In genomic region chr12:44726767-44727166, GRCm38 (mm10) we compare ENCODE assay signal across 18 mouse cellular contexts.
DNase-seq lines count a peak whose midpoint lies in the region; ATAC-seq and TF ChIP-seq lines count a peak whose summit lies in the region.
"Had no signal": no experiment of that assay in that cellular context is flagged by ENCODE, and none has a peak within 500 bp of the region (broad histone marks: within the 10 kb centered on the region; RNA-seq: fewer than 3 reads in every experiment).

No protein-coding gene starts in this region.

- no peaks in the 10 kb centered on the region for H3K36me3 ChIP-seq in forebrain, embryonic 14.5 days (ENCODE audit: control insufficient read depth, insufficient read depth, low read length)
- no peaks in the 10 kb centered on the region for H3K36me3 ChIP-seq in forebrain, embryonic 11.5 days (ENCODE audit: control insufficient read depth, insufficient read depth, low read length)
- H3K36me3 ChIP-seq in midbrain, embryonic 15.5 days (replicated peaks): no peaks in the 10 kb centered on the region
- H3K36me3 ChIP-seq in midbrain, embryonic 11.5 days (ENCODE audit: control insufficient read depth, insufficient read depth, low read length): no peaks in the 10 kb centered on the region
- H3K36me3 ChIP-seq in liver, postnatal 0 days (replicated peaks; ENCODE audit: insufficient read depth, low read length): no peaks in the 10 kb centered on the region
- H3K36me3 ChIP-seq: heart, embryonic 13.5 days; hindbrain, embryonic 15.5 days; limb, embryonic 15.5 days had no signal

- H3K9me3 ChIP-seq in forebrain, embryonic 14.5 days (replicated peaks; ENCODE audit: control insufficient read depth, low read length): no peaks in the 10 kb centered on the region
- no peaks in the 10 kb centered on the region for H3K9me3 ChIP-seq in forebrain, embryonic 11.5 days (ENCODE audit: control insufficient read depth, low read length)
- no peaks in the 10 kb centered on the region for H3K9me3 ChIP-seq in midbrain, embryonic 15.5 days
- no peaks in the 10 kb centered on the region for H3K9me3 ChIP-seq in midbrain, embryonic 11.5 days (ENCODE audit: control insufficient read depth, low read length)
- no peaks in the 10 kb centered on the region for H3K9me3 ChIP-seq in liver, postnatal 0 days (ENCODE audit: low read length)
- H3K9me3 ChIP-seq: heart, embryonic 13.5 days; hindbrain, embryonic 15.5 days; limb, embryonic 15.5 days; megakaryocyte, embryonic 14.5 days had no signal

- no peaks in the 10 kb centered on the region for H3K4me1 ChIP-seq in forebrain, embryonic 14.5 days (ENCODE audit: control insufficient read depth, insufficient read depth, low read length)
- H3K4me1 ChIP-seq in forebrain, embryonic 11.5 days (replicated peaks; ENCODE audit: control insufficient read depth, insufficient read depth, low read length): no peaks in the 10 kb centered on the region
- H3K4me1 ChIP-seq in midbrain, embryonic 15.5 days: no peaks in the 10 kb centered on the region
- no peaks in the 10 kb centered on the region for H3K4me1 ChIP-seq in midbrain, embryonic 11.5 days (ENCODE audit: control insufficient read depth, insufficient read depth, low read length)
- H3K4me1 ChIP-seq in cortical plate, adult 2 months (ENCODE audit: control insufficient read depth, insufficient read depth, low read length): no peaks in the 10 kb centered on the region
- H3K4me1 ChIP-seq in liver, postnatal 0 days (ENCODE audit: insufficient read depth): no peaks in the 10 kb centered on the region
- H3K4me1 ChIP-seq: heart, embryonic 13.5 days; hindbrain, embryonic 15.5 days; limb, embryonic 15.5 days; megakaryocyte, embryonic 14.5 days had no signal

- peak; percentile 11; the same call in 1 of the 2 replicates for TF ChIP-seq CTCF in cortical plate, adult 2 months (IDR thresholded peaks at IDR 0.05; ENCODE audit: extremely low read depth, insufficient read depth, low read length)
- no peak for TF ChIP-seq CTCF in liver, postnatal 0 days (IDR thresholded peaks at IDR 0.05; ENCODE audit: low read depth)

- TF ChIP-seq EP300 in liver, postnatal 0 days (IDR thresholded peaks at IDR 0.05; ENCODE audit: low read depth): no peak

- no peak overlapping the region for H3K9ac ChIP-seq in forebrain, embryonic 14.5 days (ENCODE audit: low read length)
- no peak overlapping the region for H3K9ac ChIP-seq in forebrain, embryonic 11.5 days (ENCODE audit: low read length)
- H3K9ac ChIP-seq in midbrain, embryonic 15.5 days: no peak overlapping the region
- no peak overlapping the region for H3K9ac ChIP-seq in midbrain, embryonic 11.5 days (ENCODE audit: low read length)
- H3K9ac ChIP-seq in liver, postnatal 0 days (replicated peaks): no peak overlapping the region
- H3K9ac ChIP-seq: heart, embryonic 13.5 days; hindbrain, embryonic 15.5 days; limb, embryonic 15.5 days had no signal

- DNase-seq in forebrain, embryonic 14.5 days (ENCODE audit: low spot score): peak; percentile 45
- no peak for DNase-seq in forebrain, embryonic 11.5 days (ENCODE audit: low spot score)
- DNase-seq in kidney, postnatal 10 days: peak; percentile 10
- no peak for DNase-seq in kidney, adult 9 months
- no peak for DNase-seq in midbrain, embryonic 11.5 days (ENCODE audit: low spot score, missing footprints)
- no peak for DNase-seq in liver, postnatal 0 days
- DNase-seq: adrenal gland, postnatal 14 days; B cell, adult 2 months; gastrocnemius, postnatal 25 days; lung, adult 2 months; spleen, adult 18-20 months; thymus, postnatal 4 days had no signal

- H3K27ac ChIP-seq in forebrain, embryonic 14.5 days (ENCODE audit: low read depth, low read length): no peak overlapping the region
- no peak overlapping the region for H3K27ac ChIP-seq in forebrain, embryonic 11.5 days (ENCODE audit: low read depth, low read length)
- H3K27ac ChIP-seq in midbrain, embryonic 15.5 days: no peak overlapping the region
- no peak overlapping the region for H3K27ac ChIP-seq in midbrain, embryonic 11.5 days (ENCODE audit: low read depth, low read length)
- no peak overlapping the region for H3K27ac ChIP-seq in cortical plate, adult 2 months (ENCODE audit: insufficient read depth, low read length)
- no peak overlapping the region for H3K27ac ChIP-seq in liver, postnatal 0 days (ENCODE audit: low read depth)
- H3K27ac ChIP-seq: heart, embryonic 13.5 days; hindbrain, embryonic 15.5 days; limb, embryonic 15.5 days had no signal

- no peak overlapping the region for H3K4me3 ChIP-seq in forebrain, embryonic 14.5 days (ENCODE audit: low read depth, low read length)
- no peak overlapping the region for H3K4me3 ChIP-seq in forebrain, embryonic 11.5 days (ENCODE audit: low read depth, low read length)
- H3K4me3 ChIP-seq in midbrain, embryonic 15.5 days: no peak overlapping the region
- H3K4me3 ChIP-seq in midbrain, embryonic 11.5 days (ENCODE audit: low read depth, low read length): no peak overlapping the region
- H3K4me3 ChIP-seq in cortical plate, adult 2 months (ENCODE audit: insufficient read depth, low read length): no peak overlapping the region
- H3K4me3 ChIP-seq in liver, postnatal 0 days (ENCODE audit: low read depth, low read length): no peak overlapping the region
- H3K4me3 ChIP-seq: heart, embryonic 13.5 days; hindbrain, embryonic 15.5 days; limb, embryonic 15.5 days; megakaryocyte, embryonic 14.5 days had no signal

- 82% methylated on average over 2 of the region's 2 CpGs for WGBS in forebrain, embryonic 14.5 days
- 94% methylated on average over 2 of the region's 2 CpGs for WGBS in forebrain, embryonic 11.5 days
- 86% methylated on average over 2 of the region's 2 CpGs for WGBS in midbrain, embryonic 15.5 days
- WGBS in midbrain, embryonic 11.5 days: 88% methylated on average over 2 of the region's 2 CpGs
- WGBS in liver, postnatal 0 days (ENCODE audit: insufficient replicate concordance): 79% methylated on average over 2 of the region's 2 CpGs

- no peak overlapping the region for H3K4me2 ChIP-seq in forebrain, embryonic 14.5 days (ENCODE audit: low read length)
- H3K4me2 ChIP-seq in forebrain, embryonic 11.5 days (ENCODE audit: low read depth, low read length, severe bottlenecking): no peak overlapping the region
- no peak overlapping the region for H3K4me2 ChIP-seq in midbrain, embryonic 15.5 days
- H3K4me2 ChIP-seq in midbrain, embryonic 11.5 days: no peak overlapping the region
- no peak overlapping the region for H3K4me2 ChIP-seq in liver, postnatal 0 days (ENCODE audit: low read depth, low read length)
- H3K4me2 ChIP-seq: heart, embryonic 13.5 days; hindbrain, embryonic 15.5 days; limb, embryonic 15.5 days had no signal

- TF ChIP-seq POLR2A in cortical plate, adult 2 months (IDR thresholded peaks at IDR 0.05; ENCODE audit: extremely low read depth, insufficient read depth, low read length): no peak

- no peaks in the 10 kb centered on the region for H3K27me3 ChIP-seq in forebrain, embryonic 14.5 days (replicated peaks; ENCODE audit: control insufficient read depth, insufficient read depth, low read length)
- no peaks in the 10 kb centered on the region for H3K27me3 ChIP-seq in forebrain, embryonic 11.5 days (ENCODE audit: control insufficient read depth, insufficient read depth, low read length)
- no peaks in the 10 kb centered on the region for H3K27me3 ChIP-seq in midbrain, embryonic 15.5 days (replicated peaks)
- no peaks in the 10 kb centered on the region for H3K27me3 ChIP-seq in midbrain, embryonic 11.5 days (ENCODE audit: control insufficient read depth, insufficient read depth, low read length)
- H3K27me3 ChIP-seq in liver, postnatal 0 days (ENCODE audit: insufficient read depth, low read length): no peaks in the 10 kb centered on the region
- H3K27me3 ChIP-seq: heart, embryonic 13.5 days; hindbrain, embryonic 15.5 days; limb, embryonic 15.5 days; megakaryocyte, embryonic 14.5 days had no signal

- no peak for ATAC-seq in forebrain, embryonic 14.5 days
- no peak for ATAC-seq in forebrain, embryonic 11.5 days (replicated peaks; ENCODE audit: low FRiP score)
- ATAC-seq in midbrain, embryonic 15.5 days (replicated peaks): 0 out of 2 replicates have a peak, but pooled peaks have one; percentile 33
- ATAC-seq in midbrain, embryonic 11.5 days (ENCODE audit: low FRiP score): no peak
- no peak for ATAC-seq in liver, postnatal 0 days

Comparison
In these comparisons a context has a peak if more than half of its experiments do, and no peak if none do; other contexts are left out.
1. DNase-seq: peak in forebrain, embryonic 14.5 days (single experiment) and kidney, postnatal 10 days (single experiment); none in forebrain, embryonic 11.5 days (single experiment), kidney, adult 9 months (single experiment), midbrain, embryonic 11.5 days (single experiment) and liver, postnatal 0 days (single experiment).